Mouse (Mus musculus) midbrain, embryonic 13.5 days (tissue): ENCODE data around the gene Lrrc29. TPM values are rescaled to one million over a fixed set of nuclear protein-coding genes. Genes with fewer than 3 reads are reported as not detected.

Experiments used
- ATAC-seq: fragments of 200-750 bp; cut with Nextera tagmentation; 2 replicates; pipeline ENCODE4 v1.8.0; 2017; ENCODE audit warnings: mild to moderate bottlenecking, moderate TSS enrichment, moderate library complexity
- H3K27ac ChIP-seq: fragments of 300-500 bp; sonication (generic); 2 replicates; pipeline ENCODE4 v1.5.1; 2015; ENCODE audit warnings: inconsistent platforms, mild to moderate bottlenecking, moderate library complexity
- H3K27me3 ChIP-seq: fragments of 300-500 bp; sonication (generic); 2 replicates; pipeline ENCODE4 v1.6.1; 2015; ENCODE audit warnings: mild to moderate bottlenecking, inconsistent platforms
- H3K36me3 ChIP-seq: fragments of 300-500 bp; sonication (generic); 2 replicates; pipeline ENCODE4 v1.6.1; 2015; ENCODE audit warnings: mild to moderate bottlenecking, inconsistent platforms
- H3K4me1 ChIP-seq: fragments of 300-500 bp; sonication (generic); replicated peaks from 2 replicates; pipeline ENCODE4 v1.6.1; 2015; ENCODE audit warnings: inconsistent platforms
- H3K4me2 ChIP-seq: fragments of 300-500 bp; sonication (generic); replicated peaks from 2 replicates; pipeline ENCODE4 v1.6.1; 2015; ENCODE audit warnings: moderate library complexity, mild to moderate bottlenecking, inconsistent platforms
- H3K4me3 ChIP-seq: fragments of 300-500 bp; sonication (generic); replicated peaks from 2 replicates; pipeline ENCODE4 v1.5.1; 2015; ENCODE audit warnings: mild to moderate bottlenecking, inconsistent platforms
- H3K9ac ChIP-seq: fragments of 300-500 bp; sonication (generic); replicated peaks from 2 replicates; pipeline ENCODE4 v1.6.1; 2015; ENCODE audit warnings: mild to moderate bottlenecking, inconsistent platforms
- H3K9me3 ChIP-seq: fragments of 300-500 bp; sonication (generic); 2 replicates; pipeline ENCODE4 v1.6.1; 2016; ENCODE audit warnings: mild to moderate bottlenecking, inconsistent platforms
- WGBS: fragments of 180-500 bp; shearing (Covaris S2); methylation state at CpG from one replicate; pipeline ENCODE4 v1.1.7; 2015; 5-methylcytosine and 5-hydroxymethylcytosine counted together
- polyA plus RNA-seq: library from polyadenylated mRNA; unstranded; fragments of >200 nt; fragmentation: Nextera tagmentation; extraction: Ambion mirVana; gene quantifications from 2 replicates; pipeline ENCODE4 v1.2.1, GENCODE M21; 2015

Lrrc29 gene
- polyA plus RNA-seq, 1 experiment from 2014 or later: 1.1 TPM

DNA sequence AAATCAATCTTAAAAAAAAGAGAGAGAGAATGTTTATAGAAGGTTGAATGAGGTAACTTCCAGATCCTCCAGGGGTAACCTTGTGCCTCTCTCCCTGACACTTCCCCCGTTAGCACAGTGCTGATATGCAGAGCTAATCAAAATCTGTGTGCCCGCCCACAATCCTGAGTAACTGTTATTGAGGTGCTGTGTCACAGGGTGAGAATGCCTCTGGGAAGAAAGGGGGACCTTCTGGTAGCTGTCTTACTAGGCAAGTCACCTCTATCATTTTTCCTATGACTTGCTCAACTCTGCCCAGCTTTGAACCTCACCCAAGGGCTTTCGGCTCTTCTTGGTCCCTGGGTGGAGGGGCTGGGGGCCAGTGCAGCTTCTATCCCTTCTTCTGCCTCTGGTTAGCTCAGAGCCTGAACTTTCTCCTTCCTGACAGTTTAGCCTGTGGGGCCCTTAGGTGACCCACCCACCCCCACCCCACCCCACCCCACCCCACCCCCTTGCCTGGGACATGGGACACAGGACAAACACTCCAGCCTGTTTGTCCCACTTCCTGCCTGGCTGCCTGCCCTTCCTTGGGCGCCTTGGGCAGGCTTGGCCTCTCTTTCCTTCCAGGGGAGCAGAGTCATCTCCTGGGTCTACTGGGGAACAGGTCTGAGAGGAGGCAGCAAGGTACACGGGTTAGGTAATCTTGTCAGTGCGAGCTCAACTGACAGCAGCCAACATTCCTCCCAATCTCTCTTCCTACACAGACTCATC is 14.0 kb upstream of the Lrrc29 start:
- 89% methylated on average over 6 of the region's 6 CpGs for WGBS
- ATAC-seq: no peak

DNA sequence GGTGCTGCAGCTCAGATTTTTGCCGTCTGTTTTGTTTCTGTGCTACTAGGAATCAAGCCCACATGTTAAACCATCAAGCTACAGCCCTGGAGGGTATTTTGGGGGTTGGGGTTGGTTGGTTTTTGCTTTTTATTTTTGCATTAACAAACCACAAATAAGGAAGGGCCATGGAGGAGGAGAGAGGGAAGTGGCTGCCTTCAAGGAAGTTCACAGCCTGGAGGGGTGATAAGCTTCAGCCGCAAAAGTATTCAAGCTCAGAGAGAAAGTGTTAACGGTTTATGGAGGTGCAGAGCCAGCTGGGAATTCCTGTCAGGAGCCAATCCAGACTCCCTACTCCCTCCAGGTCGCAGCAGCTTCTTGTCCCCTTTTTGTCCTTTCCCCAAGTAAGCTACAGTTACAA is 12.9 kb upstream of the Lrrc29 start:
- no peak overlapping the region for H3K4me2 ChIP-seq
- H3K4me3 ChIP-seq: no peak overlapping the region
- 78% methylated on average over 4 of the region's 4 CpGs for WGBS
- peaks cover 21% of the 10 kb centered on the region for H3K36me3 ChIP-seq
- H3K4me1 ChIP-seq: peaks cover 4% of the 10 kb centered on the region; the same call in 1 of the 2 replicates
- ATAC-seq: no peak
- H3K27ac ChIP-seq: no peak overlapping the region
- no peak overlapping the region for H3K9ac ChIP-seq
- no peaks in the 10 kb centered on the region for H3K27me3 ChIP-seq
- H3K9me3 ChIP-seq: no peaks in the 10 kb centered on the region

More for the DNA sequence above, 14.0 kb upstream of the Lrrc29 start:
- Histone ChIP-seq H3K9ac (no peak overlapping the region), H3K27ac (no peak overlapping the region), H3K36me3 (peaks cover 13% of the 10 kb centered on the region), H3K27me3 (no peaks in the 10 kb centered on the region), H3K4me2 (no peak overlapping the region), H3K9me3 (no peaks in the 10 kb centered on the region), H3K4me1 (peaks cover 4% of the 10 kb centered on the region; the same call in 1 of the 2 replicates), H3K4me3 (no peak overlapping the region)

DNA sequence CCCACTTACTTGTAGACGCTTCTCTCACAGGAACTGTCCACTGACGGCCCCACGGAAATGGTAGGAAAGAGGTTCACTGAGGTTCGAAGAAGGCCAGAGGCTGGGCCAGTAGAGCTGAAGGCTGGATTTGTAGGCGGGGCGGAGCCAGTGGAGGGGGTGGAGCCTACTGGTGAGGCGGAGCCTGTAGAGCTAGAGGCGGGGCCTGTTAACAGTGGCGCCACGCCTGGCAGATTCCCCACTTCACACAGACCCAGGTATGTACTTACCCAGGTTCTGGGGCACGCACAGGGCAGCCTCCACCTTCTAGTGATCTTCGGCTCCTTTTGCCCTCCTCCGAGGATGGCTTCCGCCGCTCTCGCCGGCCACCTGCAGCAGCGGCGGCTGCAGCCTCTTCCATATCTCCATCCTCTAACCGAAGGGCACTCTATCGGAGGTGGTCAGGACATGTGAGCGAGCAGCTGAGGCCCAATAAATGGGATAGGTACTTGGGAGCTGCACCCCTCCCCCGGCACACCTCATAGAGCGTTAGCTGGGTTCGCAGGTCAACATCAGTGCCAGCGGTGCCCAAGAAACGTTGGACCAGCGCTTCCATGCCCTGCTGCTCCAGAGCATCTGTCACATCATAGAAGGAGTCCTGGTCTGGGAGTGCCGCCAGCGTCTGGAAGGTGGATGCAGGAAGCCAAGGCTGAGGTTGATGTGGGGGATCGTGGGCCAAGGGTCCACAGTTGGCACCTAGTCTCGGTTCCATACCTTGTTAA is 10.5 kb upstream of the Lrrc29 start:
- peaks cover 42% of the 10 kb centered on the region for H3K36me3 ChIP-seq
- 0 out of 2 replicates have a peak overlapping the region, but pooled peaks have one; percentile 9 for H3K4me2 ChIP-seq
- 48% methylated on average over 32 of the region's 32 CpGs for WGBS
- no peak overlapping the region for H3K27ac ChIP-seq
- H3K4me3 ChIP-seq: no peak overlapping the region
- H3K4me1 ChIP-seq: peaks cover 4% of the 10 kb centered on the region; the same call in 1 of the 2 replicates
- H3K9ac ChIP-seq: no peak overlapping the region
- peak; percentile 57; the same call in 1 of the 2 replicates for ATAC-seq
- H3K9me3 ChIP-seq: no peaks in the 10 kb centered on the region
- H3K27me3 ChIP-seq: no peaks in the 10 kb centered on the region

DNA sequence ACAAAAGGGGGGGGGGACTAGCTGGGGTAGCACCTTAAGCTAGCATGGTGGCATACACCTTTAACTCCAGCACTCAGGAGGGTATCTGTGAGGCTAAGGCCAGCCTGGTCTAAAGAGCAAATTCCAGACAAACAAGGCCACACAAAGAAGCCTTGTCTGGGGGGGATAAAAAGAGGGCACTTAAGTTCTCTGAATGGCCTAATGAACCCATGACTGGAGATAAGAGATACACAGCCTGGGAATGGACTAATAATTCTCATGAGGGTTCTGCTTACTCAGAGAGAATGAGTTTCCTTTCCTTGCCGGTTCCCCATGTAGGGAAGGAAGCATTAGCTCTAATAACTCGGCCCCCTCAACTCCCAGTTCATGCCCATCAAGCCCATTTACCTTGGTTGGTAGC is 6.4 kb upstream of the Lrrc29 start:
- Histone ChIP-seq H3K4me2 (no peak overlapping the region), H3K9ac (no peak overlapping the region), H3K9me3 (no peaks in the 10 kb centered on the region), H3K4me1 (peaks cover 1% of the 10 kb centered on the region), H3K27me3 (no peaks in the 10 kb centered on the region), H3K4me3 (no peak overlapping the region), H3K36me3 (peaks cover 80% of the 10 kb centered on the region), H3K27ac (no peak overlapping the region)
- ATAC-seq: no peak
- 74% methylated on average over 2 of the region's 2 CpGs for WGBS

DNA sequence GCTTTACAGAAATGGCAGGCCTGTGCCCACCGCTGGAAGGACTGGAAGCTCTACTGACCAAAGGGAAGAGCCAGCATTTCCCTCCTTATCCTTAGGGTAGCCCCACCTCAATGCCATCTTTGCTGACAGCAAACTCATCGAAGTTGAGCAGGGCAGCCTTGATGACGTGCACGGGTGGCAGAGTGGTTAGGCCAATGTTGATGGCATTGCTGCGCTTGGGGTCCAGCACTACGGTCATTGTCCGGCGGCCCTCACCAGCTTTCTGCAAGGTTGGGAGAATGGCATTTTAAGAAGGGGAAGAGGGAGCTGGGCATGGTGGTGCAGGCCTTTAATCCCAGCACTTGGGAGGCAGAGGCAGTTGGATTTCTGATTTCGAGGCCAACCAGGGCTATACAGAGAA is 5.9 kb upstream of the Lrrc29 start:
- Histone ChIP-seq H3K4me3 (no peak overlapping the region), H3K27ac (no peak overlapping the region), H3K36me3 (peaks cover 80% of the 10 kb centered on the region), H3K27me3 (no peaks in the 10 kb centered on the region), H3K9me3 (no peaks in the 10 kb centered on the region), H3K9ac (no peak overlapping the region), H3K4me2 (no peak overlapping the region), H3K4me1 (peaks cover 7% of the 10 kb centered on the region)
- WGBS: 98% methylated on average over 9 of the region's 9 CpGs
- ATAC-seq: no peak

DNA sequence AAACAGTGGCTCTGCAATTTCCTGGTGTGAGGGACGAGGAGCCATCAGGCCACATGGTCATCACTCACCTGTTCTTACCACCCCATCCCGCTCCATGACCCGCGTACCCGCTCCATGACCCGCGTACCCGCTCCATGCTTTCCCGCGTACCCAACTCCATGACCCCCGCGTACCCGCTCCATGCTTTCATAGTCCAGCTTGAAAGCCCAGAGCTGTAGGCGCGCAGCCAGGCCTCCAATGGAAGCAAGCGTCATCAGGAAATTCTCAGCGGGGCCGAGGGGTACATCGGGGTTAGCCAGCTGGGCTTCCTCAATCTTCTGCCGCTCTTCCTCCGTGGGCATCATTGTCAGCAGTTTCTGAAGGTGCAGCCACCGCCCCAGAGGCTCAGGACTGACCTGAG is 5.4 kb upstream of the Lrrc29 start:
- Histone ChIP-seq H3K9me3 (no peaks in the 10 kb centered on the region), H3K4me1 (peaks cover 10% of the 10 kb centered on the region), H3K4me2 (no peak overlapping the region), H3K9ac (no peak overlapping the region), H3K27me3 (no peaks in the 10 kb centered on the region), H3K27ac (no peak overlapping the region), H3K36me3 (peaks cover 75% of the 10 kb centered on the region), H3K4me3 (no peak overlapping the region)
- 96% methylated on average over 22 of the region's 22 CpGs for WGBS
- no peak for ATAC-seq

DNA sequence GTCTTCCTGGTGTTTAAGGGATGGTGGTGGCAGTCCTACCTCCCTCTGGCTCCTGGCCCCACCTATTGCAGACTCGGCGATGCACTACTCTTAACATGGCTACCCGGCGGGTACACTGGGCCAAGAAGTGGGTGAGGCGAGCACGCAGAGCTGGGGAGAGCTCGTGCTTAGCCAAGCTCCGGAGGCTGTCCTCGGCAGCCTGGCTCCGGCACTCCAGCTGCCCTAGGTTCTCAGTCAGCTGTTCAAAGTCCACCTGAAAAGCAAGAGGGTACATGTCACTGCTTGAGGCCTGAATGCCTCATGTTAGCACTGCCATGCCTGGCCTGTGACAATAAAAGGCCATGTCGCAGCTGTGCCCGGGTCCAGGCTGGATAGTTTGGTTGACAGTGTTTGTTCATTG is 4.2 kb upstream of the Lrrc29 start:
- ATAC-seq: no peak
- no peaks in the 10 kb centered on the region for H3K9me3 ChIP-seq
- H3K4me3 ChIP-seq: no peak overlapping the region
- no peaks in the 10 kb centered on the region for H3K27me3 ChIP-seq
- H3K27ac ChIP-seq: no peak overlapping the region
- H3K4me2 ChIP-seq: no peak overlapping the region
- 95% methylated on average over 12 of the region's 12 CpGs for WGBS
- peaks cover 67% of the 10 kb centered on the region for H3K36me3 ChIP-seq
- H3K9ac ChIP-seq: no peak overlapping the region
- H3K4me1 ChIP-seq: peaks cover 13% of the 10 kb centered on the region

DNA sequence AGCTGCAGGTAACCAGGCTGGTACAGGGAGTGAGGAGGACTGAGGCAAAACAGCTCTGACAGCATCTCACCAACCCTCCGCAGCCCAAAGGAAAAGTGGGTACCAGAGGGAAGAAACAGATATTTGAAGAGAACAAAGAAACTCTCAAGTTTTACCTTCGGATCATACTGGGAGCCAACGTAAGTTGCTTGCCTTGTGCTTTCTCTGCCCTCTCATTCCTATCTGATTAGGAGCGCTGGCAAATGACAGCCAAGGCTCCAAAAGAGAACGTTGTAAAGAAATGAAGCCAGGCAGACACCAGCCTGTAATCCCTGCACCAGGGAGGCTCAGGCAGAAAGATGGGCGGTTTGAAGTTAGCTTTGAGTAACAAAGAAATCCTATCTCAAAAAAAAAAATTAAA is 890 bp upstream of the Lrrc29 start:
- Histone ChIP-seq H3K36me3 (peaks cover 53% of the 10 kb centered on the region), H3K27ac (no peak overlapping the region)

DNA sequence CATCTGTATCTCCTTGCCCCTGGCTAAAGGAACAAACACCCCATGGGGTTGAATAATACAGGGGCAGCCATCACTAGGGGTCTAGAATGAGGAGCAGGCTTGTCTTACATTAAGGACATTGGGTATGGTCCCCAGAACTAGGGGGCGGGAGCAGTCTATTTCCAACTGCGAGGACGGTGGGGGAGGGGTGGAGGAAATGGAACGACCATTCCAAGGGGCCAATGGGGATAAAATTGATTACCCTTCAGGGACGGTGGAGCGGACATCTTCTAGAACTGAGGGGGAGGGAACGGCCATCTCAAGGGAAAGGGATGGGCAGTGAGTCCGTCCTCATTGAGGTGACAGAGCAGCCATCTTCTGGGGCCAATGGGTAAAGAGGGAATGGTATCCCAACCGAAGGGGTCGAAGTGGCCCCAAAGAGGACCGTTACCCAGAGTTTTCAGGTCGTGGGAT is 411 bp downstream of the Lrrc29 start:
- ATAC-seq: peak; percentile 72; the same call in 1 of the 2 replicates
- no peaks in the 10 kb centered on the region for H3K27me3 ChIP-seq
- H3K4me3 ChIP-seq: peak overlapping the region; percentile 76
- peak overlapping the region; percentile 87 for H3K4me2 ChIP-seq
- WGBS: 2% methylated on average over 12 of the region's 12 CpGs
- H3K9me3 ChIP-seq: no peaks in the 10 kb centered on the region
- peak overlapping the region; percentile 85 for H3K9ac ChIP-seq
- peaks cover 42% of the 10 kb centered on the region for H3K36me3 ChIP-seq
- peaks cover 25% of the 10 kb centered on the region for H3K4me1 ChIP-seq
- H3K27ac ChIP-seq: peak overlapping the region; percentile 79

More for the DNA sequence above, 890 bp upstream of the Lrrc29 start:
- Histone ChIP-seq H3K27me3 (no peaks in the 10 kb centered on the region), H3K4me1 (peaks cover 25% of the 10 kb centered on the region), H3K9me3 (no peaks in the 10 kb centered on the region), H3K4me2 (peak overlapping the region; percentile 87), H3K9ac (peak overlapping the region; percentile 85), H3K4me3 (peak overlapping the region; percentile 76)
- WGBS: 39% methylated on average over 6 of the region's 6 CpGs
- no peak for ATAC-seq

DNA sequence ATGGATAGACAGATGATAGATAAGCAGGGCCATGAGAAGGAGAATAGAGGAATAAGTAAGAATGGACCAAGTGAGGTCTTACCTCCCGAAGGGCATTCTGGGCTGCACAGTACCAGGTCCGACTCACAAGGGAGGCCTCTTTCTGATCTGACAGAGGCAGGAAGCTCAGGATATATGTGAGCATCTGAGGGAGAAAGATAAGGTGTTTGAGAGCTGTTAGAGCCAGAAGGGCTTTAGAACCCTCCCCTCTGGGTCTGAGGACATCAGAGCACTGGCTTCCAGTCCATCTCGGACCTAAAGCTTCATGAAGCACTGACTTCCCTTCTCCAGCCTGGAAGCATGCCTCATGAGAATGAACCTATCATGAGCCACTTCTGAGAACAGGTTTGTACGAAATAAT is 2.9 kb downstream of the Lrrc29 start:
- Histone ChIP-seq H3K27ac (no peak overlapping the region), H3K4me2 (no peak overlapping the region), H3K4me1 (peaks cover 25% of the 10 kb centered on the region), H3K27me3 (no peaks in the 10 kb centered on the region), H3K36me3 (peaks cover 38% of the 10 kb centered on the region), H3K9me3 (no peaks in the 10 kb centered on the region), H3K9ac (no peak overlapping the region), H3K4me3 (no peak overlapping the region)
- 91% methylated on average over 4 of the region's 4 CpGs for WGBS
- ATAC-seq: no peak

DNA sequence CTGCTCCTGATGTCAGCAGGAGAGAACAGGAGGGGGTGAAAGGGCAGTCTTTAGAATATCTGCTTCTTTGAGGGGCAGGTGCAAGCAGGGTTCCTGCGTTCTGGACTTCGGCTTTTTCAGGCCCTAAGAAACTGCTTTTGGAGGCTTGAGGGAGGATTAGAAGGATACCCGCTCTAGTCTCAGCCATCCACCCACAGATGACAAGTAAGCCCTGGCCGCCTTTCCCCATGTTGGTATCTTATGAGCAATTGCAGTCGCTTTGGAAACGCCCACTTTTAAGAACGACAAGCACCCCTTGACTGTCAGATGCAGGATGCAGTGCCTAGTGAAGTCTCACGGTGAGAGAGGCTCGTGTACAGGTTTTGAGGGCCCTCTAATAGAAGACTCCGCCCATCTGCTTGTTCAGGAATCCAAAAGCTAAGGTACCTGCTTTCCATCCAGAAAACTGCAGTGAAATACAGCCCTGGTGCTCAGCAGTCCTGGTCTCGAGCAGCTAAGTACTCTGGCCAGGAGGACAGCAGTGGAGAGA is 7.4 kb downstream of the Lrrc29 start:
- peaks cover 77% of the 10 kb centered on the region for H3K36me3 ChIP-seq
- no peak overlapping the region for H3K4me3 ChIP-seq
- H3K27me3 ChIP-seq: no peaks in the 10 kb centered on the region
- H3K4me2 ChIP-seq: no peak overlapping the region
- no peak for ATAC-seq
- H3K27ac ChIP-seq: no peak overlapping the region
- H3K4me1 ChIP-seq: no peaks in the 10 kb centered on the region
- no peaks in the 10 kb centered on the region for H3K9me3 ChIP-seq
- WGBS: 84% methylated on average over 11 of the region's 11 CpGs
- peak overlapping the region; percentile 6; the same call in 1 of the 2 replicates for H3K9ac ChIP-seq

DNA sequence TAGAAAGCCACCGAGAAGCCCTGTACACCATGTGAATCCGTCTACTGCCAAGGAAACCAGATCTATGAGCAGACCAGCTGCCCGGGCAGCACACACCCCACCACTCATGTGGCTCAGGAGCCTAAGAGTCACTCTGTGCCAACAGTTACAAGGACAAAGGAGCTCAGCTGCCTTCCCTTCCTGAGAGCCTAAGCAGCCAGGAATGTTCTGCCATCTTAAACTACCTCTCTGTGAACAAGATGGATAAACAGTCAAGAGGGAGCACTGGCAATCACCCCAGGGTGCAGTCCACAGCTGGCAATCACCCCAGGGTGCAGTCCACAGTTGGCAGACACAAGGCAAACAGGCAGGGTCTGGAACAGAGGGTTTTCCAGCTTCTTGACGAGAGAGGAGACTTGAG is 8.1 kb downstream of the Lrrc29 start:
- no peak overlapping the region for H3K9ac ChIP-seq
- no peak for ATAC-seq

More for the DNA sequence above, 8.1 kb downstream of the Lrrc29 start:
- no peaks in the 10 kb centered on the region for H3K9me3 ChIP-seq
- H3K27ac ChIP-seq: no peak overlapping the region
- H3K36me3 ChIP-seq: peaks cover 82% of the 10 kb centered on the region
- no peak overlapping the region for H3K4me2 ChIP-seq
- H3K27me3 ChIP-seq: no peaks in the 10 kb centered on the region
- H3K4me1 ChIP-seq: no peaks in the 10 kb centered on the region
- H3K4me3 ChIP-seq: no peak overlapping the region
- WGBS: 88% methylated on average over 4 of the region's 4 CpGs
